Comparison of ENCODE assay signal across 1 mouse cellular context in genomic region chr8:105826379-105826778, GRCm38 (mm10).
TF ChIP-seq lines count a peak whose summit lies in the region.

No protein-coding gene starts in this region.

TF ChIP-seq in MEL, 35 proteins besides CTCF, POLR2A, EP300 and RAD21:
- TF ChIP-seq HCFC1 (IDR thresholded peaks at IDR 0.05; ENCODE audit: low read depth, low read length) (no peak), POLR2AphosphoS2 (IDR thresholded peaks at IDR 0.05; ENCODE audit: low read length) (no peak), KAT2A (conservative IDR thresholded peaks at IDR 0.05; ENCODE audit: low read depth, low read length) (no peak), NRF1 (IDR thresholded peaks at IDR 0.05; ENCODE audit: insufficient read depth, low read depth, low read length, poor library complexity, severe bottlenecking) (no peak), ZNF384 (IDR thresholded peaks at IDR 0.05; ENCODE audit: low read depth, low read length) (no peak), TCF12 (IDR thresholded peaks at IDR 0.05; ENCODE audit: low read depth, low read length) (0 out of 2 replicates have a peak, but pooled peaks have one; percentile 13)
